Mouse (Mus musculus): ENCODE data around the gene Hrh2. TPM values are rescaled to one million over a fixed set of nuclear protein-coding genes. Genes with fewer than 3 reads are reported as not detected.

Gene Hrh2
- polyA plus RNA-seq, 1 experiment from 2014 or later: not detected

DNA sequence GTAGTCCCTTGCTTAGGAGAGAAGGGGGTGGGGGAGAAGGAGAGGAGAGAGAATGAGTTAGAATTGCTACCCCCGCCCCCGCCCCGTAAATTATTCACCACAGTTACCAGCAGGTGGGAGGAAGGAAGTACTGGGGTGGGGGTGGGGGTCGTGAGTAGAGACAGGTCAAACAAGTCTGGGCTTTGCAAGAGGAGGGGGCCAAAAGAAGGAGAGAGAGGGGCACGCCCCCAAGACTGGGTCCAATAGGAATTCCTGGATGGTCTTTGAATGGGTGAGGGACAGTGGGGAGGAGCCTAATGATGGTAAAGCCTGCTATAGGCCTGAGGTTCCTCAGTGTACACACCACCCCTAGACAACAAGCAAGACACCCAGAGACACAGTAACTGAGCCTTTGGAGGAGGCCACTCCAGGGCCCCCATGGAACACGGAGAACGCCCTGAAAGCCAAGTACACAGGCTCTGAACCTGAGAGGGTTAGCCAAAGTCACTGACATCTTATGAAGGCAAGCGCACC is 66.4 kb downstream of the Hrh2 start:
- H3K27me3 ChIP-seq (ENCODE audit: control insufficient read depth, insufficient read depth, low read length): no peaks in the 10 kb centered on the region
- no peaks in the 10 kb centered on the region for H3K9me3 ChIP-seq (ENCODE audit: control insufficient read depth, low read length)
- no peaks in the 10 kb centered on the region for H3K36me3 ChIP-seq (ENCODE audit: control insufficient read depth, insufficient read depth, low read length)
- WGBS: 40% methylated on average over 8 of the region's 8 CpGs
- H3K4me3 ChIP-seq (ENCODE audit: low read depth, low read length): no peak overlapping the region
- no peak overlapping the region for H3K9ac ChIP-seq (ENCODE audit: low read length)
- H3K4me2 ChIP-seq: no peak overlapping the region
- H3K27ac ChIP-seq (ENCODE audit: low read depth, low read length): no peak overlapping the region
- no peaks in the 10 kb centered on the region; the same call in 1 of the 2 replicates for H3K4me1 ChIP-seq (ENCODE audit: control insufficient read depth, insufficient read depth, low read length)
- no peak for ATAC-seq (ENCODE audit: low FRiP score)
- DNase-seq (ENCODE audit: low spot score, missing footprints): peak; percentile 6

DNA sequence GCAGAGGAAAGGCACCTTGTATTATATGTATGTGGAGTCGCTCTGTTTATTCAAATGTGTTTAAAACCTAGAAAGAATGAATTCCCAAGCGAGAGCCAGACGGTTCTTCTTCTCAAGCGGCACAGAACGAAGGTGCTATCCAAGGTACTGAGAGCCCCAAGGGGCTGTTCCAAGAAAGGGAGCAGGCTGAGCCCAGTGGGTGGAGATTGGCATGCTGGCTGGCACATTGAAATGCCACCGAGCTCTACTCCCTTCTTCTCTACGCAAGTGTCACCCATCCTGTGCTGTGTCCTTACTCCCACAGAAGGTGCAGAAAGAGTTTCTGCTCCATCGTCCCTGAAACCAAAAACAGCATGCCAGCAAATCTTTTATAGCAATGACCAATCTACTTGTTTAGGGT is 68.4 kb downstream of the Hrh2 start:
- DNase-seq (ENCODE audit: low spot score, missing footprints) (peak; percentile 56), ATAC-seq (ENCODE audit: low FRiP score) (no peak)
- Histone ChIP-seq H3K27me3 (ENCODE audit: control insufficient read depth, insufficient read depth, low read length) (no peaks in the 10 kb centered on the region), H3K27ac (ENCODE audit: low read depth, low read length) (no peak overlapping the region), H3K9ac (ENCODE audit: low read length) (no peak overlapping the region), H3K9me3 (ENCODE audit: control insufficient read depth, low read length) (no peaks in the 10 kb centered on the region), H3K4me1 (ENCODE audit: control insufficient read depth, insufficient read depth, low read length) (no peaks in the 10 kb centered on the region; the same call in 1 of the 2 replicates), H3K36me3 (ENCODE audit: control insufficient read depth, insufficient read depth, low read length) (no peaks in the 10 kb centered on the region), H3K4me2 (no peak overlapping the region), H3K4me3 (ENCODE audit: low read depth, low read length) (no peak overlapping the region)
- 34% methylated on average over 8 of the region's 8 CpGs for WGBS

DNA sequence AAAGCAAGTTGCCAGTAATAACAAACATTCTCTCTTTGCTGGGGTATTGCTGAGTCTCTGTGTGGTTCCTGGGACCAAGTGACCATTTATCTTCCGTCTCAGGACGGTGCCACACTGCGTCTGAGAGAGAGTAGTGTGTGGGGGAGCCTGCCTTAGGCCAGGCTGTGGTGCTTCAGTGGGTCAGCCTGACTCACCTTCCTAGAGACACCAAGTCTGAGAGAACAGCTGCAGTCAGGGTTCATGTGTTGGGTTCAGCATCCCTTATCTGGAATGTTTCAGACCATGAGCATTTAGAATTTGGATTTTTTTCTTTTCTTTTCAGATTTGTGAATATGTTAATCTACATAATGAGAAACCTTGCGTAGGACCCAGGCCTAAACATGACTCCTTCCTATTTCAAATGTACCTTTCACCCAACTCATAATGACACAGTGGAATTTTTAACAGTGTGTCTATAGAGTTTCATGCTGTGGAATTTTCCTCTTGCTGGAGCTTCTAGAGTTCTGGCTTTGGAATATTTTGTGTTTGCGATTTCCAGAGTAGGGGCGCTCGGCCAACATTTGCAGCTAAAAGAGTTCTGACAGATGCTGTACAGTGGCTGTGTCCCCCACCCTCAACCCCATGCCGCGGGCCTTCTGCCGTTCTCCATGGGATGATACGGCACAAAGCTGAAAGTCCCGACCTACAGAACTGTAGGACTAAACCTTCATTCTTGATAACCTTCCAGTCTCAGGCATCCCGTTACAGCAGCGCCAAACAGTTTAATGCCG is 71.0 kb downstream of the Hrh2 start:
- DNase-seq (ENCODE audit: low spot score, missing footprints) (peak; percentile 12), ATAC-seq (ENCODE audit: low FRiP score) (no peak)
- no peak overlapping the region for H3K4me2 ChIP-seq
- WGBS: 96% methylated on average over 15 of the region's 15 CpGs
- H3K36me3 ChIP-seq (ENCODE audit: control insufficient read depth, insufficient read depth, low read length): no peaks in the 10 kb centered on the region
- H3K4me3 ChIP-seq (ENCODE audit: low read depth, low read length): no peak overlapping the region
- no peak overlapping the region for H3K27ac ChIP-seq (ENCODE audit: low read depth, low read length)
- H3K9me3 ChIP-seq (ENCODE audit: control insufficient read depth, low read length): no peaks in the 10 kb centered on the region
- H3K27me3 ChIP-seq (ENCODE audit: control insufficient read depth, insufficient read depth, low read length): no peaks in the 10 kb centered on the region
- no peaks in the 10 kb centered on the region; the same call in 1 of the 2 replicates for H3K4me1 ChIP-seq (ENCODE audit: control insufficient read depth, insufficient read depth, low read length)
- no peak overlapping the region for H3K9ac ChIP-seq (ENCODE audit: low read length)

DNA sequence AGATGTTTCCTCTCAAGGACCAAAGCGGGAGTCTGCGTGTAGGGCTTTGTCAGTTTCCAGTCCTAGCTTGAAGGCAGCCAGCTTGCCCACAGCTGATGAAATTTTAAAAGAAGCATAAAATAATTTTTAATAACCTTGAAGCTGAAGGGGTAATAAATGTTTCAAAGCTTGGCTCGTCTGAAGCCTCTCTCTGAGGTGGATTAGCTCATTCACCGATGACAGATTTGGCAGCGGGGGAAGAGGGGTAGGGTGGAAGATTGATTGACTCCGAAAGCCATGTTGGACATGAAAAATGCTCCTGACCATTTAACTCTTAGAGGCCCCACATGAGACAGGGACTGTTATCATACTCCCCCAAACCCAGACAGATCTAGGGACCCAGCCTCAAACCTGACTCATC is 71.7 kb downstream of the Hrh2 start:
- no peaks in the 10 kb centered on the region for H3K27me3 ChIP-seq (ENCODE audit: control insufficient read depth, insufficient read depth, low read length)
- WGBS: 77% methylated on average over 6 of the region's 6 CpGs
- no peak overlapping the region for H3K27ac ChIP-seq (ENCODE audit: low read depth, low read length)
- H3K9me3 ChIP-seq (ENCODE audit: control insufficient read depth, low read length): no peaks in the 10 kb centered on the region
- DNase-seq (ENCODE audit: low spot score, missing footprints) (no peak), ATAC-seq (ENCODE audit: low FRiP score) (no peak)
- H3K4me1 ChIP-seq (ENCODE audit: control insufficient read depth, insufficient read depth, low read length): no peaks in the 10 kb centered on the region; the same call in 1 of the 2 replicates
- no peak overlapping the region for H3K4me3 ChIP-seq (ENCODE audit: low read depth, low read length)
- H3K4me2 ChIP-seq: no peak overlapping the region
- H3K9ac ChIP-seq (ENCODE audit: low read length): no peak overlapping the region
- no peaks in the 10 kb centered on the region for H3K36me3 ChIP-seq (ENCODE audit: control insufficient read depth, insufficient read depth, low read length)

DNA sequence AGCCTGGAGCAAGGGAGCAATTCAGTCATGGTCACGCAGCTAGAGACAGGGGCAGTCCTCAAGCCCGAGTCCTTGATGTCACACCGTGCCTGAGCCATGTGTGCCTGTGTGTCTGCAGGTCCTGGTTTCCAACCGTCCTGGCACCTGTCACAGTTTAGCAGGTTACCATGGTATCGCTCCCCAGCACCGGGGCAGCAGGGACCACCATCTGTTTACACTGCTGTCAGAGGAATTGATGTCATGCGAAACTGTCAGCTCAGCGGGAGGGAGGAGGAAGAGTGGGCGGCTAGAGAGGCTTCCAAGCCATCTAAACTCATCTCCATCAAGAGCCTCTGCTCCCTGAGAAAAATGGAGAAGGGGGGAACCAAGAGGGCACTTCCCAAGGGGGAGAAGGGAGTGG is 74.5 kb downstream of the Hrh2 start:
- Histone ChIP-seq H3K36me3 (ENCODE audit: control insufficient read depth, insufficient read depth, low read length) (no peaks in the 10 kb centered on the region), H3K9ac (ENCODE audit: low read length) (no peak overlapping the region), H3K4me3 (ENCODE audit: low read depth, low read length) (no peak overlapping the region), H3K4me2 (no peak overlapping the region), H3K9me3 (ENCODE audit: control insufficient read depth, low read length) (no peaks in the 10 kb centered on the region), H3K27ac (ENCODE audit: low read depth, low read length) (peak overlapping the region; percentile 31; the same call in 1 of the 2 replicates), H3K27me3 (ENCODE audit: control insufficient read depth, insufficient read depth, low read length) (no peaks in the 10 kb centered on the region), H3K4me1 (ENCODE audit: control insufficient read depth, insufficient read depth, low read length) (no peaks in the 10 kb centered on the region; the same call in 1 of the 2 replicates)
- DNase-seq (ENCODE audit: low spot score, missing footprints) (peak; percentile 88), ATAC-seq (ENCODE audit: low FRiP score) (peak; percentile 71)
- WGBS: 32% methylated on average over 9 of the region's 9 CpGs

DNA sequence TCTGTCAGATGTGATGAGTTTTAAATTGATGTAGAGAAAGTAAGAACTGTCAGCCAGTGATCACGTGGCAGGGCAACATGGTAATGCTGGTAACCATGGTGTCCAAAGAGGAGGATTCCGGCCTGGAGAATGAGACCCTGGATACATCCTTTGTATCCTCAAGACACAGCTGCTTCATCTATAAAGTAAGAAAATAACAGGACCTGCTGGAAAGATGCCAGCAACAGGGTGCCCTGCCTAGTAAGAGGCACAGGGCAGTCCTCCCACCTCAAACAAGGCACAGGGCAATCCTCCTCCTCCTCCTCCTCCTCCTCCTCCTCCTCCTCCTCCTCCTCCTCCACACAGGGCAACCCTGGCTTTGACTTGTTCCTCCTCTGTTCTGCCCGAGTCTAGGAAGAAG is 77.2 kb downstream of the Hrh2 start:
- no peak overlapping the region for H3K4me2 ChIP-seq
- H3K36me3 ChIP-seq (ENCODE audit: control insufficient read depth, insufficient read depth, low read length): no peaks in the 10 kb centered on the region
- no peaks in the 10 kb centered on the region for H3K27me3 ChIP-seq (ENCODE audit: control insufficient read depth, insufficient read depth, low read length)
- no peak overlapping the region for H3K27ac ChIP-seq (ENCODE audit: low read depth, low read length)
- H3K9ac ChIP-seq (ENCODE audit: low read length): no peak overlapping the region
- H3K9me3 ChIP-seq (ENCODE audit: control insufficient read depth, low read length): no peaks in the 10 kb centered on the region
- DNase-seq (ENCODE audit: low spot score, missing footprints): no peak
- no peak for ATAC-seq (ENCODE audit: low FRiP score)
- H3K4me1 ChIP-seq (ENCODE audit: control insufficient read depth, insufficient read depth, low read length): no peaks in the 10 kb centered on the region; the same call in 1 of the 2 replicates
- WGBS: 69% methylated on average over 3 of the region's 3 CpGs
- H3K4me3 ChIP-seq (ENCODE audit: low read depth, low read length): no peak overlapping the region

DNA sequence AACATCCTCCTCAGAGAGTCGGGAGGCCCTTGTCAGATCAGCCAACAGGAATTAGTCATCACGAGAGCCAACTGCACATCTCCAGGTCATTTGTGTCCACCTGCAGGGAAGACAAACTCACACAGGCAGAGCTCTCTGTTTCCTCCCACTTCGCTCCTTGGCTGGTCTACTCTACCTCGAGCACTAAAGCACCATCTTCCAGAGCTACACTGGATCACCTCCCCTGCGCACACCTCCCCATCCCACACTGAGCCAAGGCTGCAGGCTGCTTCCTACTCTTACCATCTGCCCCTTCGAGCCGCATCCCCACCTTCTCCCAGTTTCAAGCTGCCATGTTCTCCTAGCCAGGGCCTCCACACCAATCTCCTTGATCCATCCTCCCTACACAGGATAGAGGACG is 77.7 kb downstream of the Hrh2 start:
- H3K36me3 ChIP-seq (ENCODE audit: control insufficient read depth, insufficient read depth, low read length): no peaks in the 10 kb centered on the region
- no peak overlapping the region for H3K4me2 ChIP-seq
- no peak overlapping the region for H3K4me3 ChIP-seq (ENCODE audit: low read depth, low read length)
- H3K27ac ChIP-seq (ENCODE audit: low read depth, low read length): no peak overlapping the region
- no peaks in the 10 kb centered on the region for H3K4me1 ChIP-seq (ENCODE audit: control insufficient read depth, insufficient read depth, low read length)
- no peak for DNase-seq (ENCODE audit: low spot score, missing footprints)
- no peak overlapping the region for H3K9ac ChIP-seq (ENCODE audit: low read length)
- H3K9me3 ChIP-seq (ENCODE audit: control insufficient read depth, low read length): no peaks in the 10 kb centered on the region
- H3K27me3 ChIP-seq (ENCODE audit: control insufficient read depth, insufficient read depth, low read length): no peaks in the 10 kb centered on the region
- WGBS: 76% methylated on average over 8 of the region's 8 CpGs
- ATAC-seq (ENCODE audit: low FRiP score): no peak

DNA sequence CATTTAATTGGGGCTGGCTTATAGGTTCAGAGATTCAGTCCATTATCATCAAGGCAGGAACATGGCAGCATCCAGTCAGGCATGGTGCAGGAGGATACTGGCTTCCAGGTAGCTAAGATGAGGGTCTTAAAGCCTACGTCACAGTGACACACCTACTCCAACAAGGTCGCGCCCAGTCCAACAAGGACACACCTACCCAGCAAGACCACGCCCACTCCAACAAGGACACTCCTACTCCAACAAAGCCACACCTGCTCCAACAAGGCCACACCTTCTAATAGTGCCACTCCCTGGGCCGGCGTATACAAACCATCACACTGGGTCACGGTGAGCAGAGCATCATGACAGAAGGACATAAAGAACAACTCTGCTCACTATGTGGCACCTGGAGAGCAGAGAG is 80.1 kb downstream of the Hrh2 start:
- H3K4me2 ChIP-seq: no peak overlapping the region
- DNase-seq (ENCODE audit: low spot score, missing footprints) (no peak), ATAC-seq (ENCODE audit: low FRiP score) (no peak)
- no peaks in the 10 kb centered on the region for H3K36me3 ChIP-seq (ENCODE audit: control insufficient read depth, insufficient read depth, low read length)
- 91% methylated on average over 7 of the region's 7 CpGs for WGBS
- no peaks in the 10 kb centered on the region for H3K9me3 ChIP-seq (ENCODE audit: control insufficient read depth, low read length)
- H3K27me3 ChIP-seq (ENCODE audit: control insufficient read depth, insufficient read depth, low read length): no peaks in the 10 kb centered on the region
- H3K4me3 ChIP-seq (ENCODE audit: low read depth, low read length): no peak overlapping the region
- no peaks in the 10 kb centered on the region for H3K4me1 ChIP-seq (ENCODE audit: control insufficient read depth, insufficient read depth, low read length)
- no peak overlapping the region for H3K9ac ChIP-seq (ENCODE audit: low read length)
- H3K27ac ChIP-seq (ENCODE audit: low read depth, low read length): no peak overlapping the region

DNA sequence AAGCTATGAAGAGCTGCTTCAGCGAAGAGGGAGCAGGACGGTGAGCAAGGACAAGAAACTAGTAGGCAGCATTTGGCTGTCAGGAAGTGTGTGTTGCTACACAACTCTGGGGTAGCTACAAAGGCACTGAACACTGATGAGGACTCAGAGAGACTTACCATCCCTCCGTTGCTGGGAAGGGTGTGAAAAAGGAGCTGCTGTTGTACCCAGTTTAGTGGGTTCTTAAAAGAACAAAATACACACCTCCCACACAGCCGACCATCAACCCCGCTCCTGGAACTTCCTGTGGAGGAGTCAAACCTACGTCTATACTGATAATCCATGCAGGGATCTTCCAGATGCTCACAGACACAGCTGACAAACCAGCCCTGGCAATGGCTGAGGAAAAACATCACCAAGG is 85.5 kb downstream of the Hrh2 start:
- no peaks in the 10 kb centered on the region for H3K36me3 ChIP-seq (ENCODE audit: control insufficient read depth, insufficient read depth, low read length)
- DNase-seq (ENCODE audit: low spot score, missing footprints): peak; percentile 61
- H3K27ac ChIP-seq (ENCODE audit: low read depth, low read length): no peak overlapping the region
- H3K4me2 ChIP-seq: no peak overlapping the region
- peaks cover 1% of the 10 kb centered on the region; the same call in 1 of the 2 replicates for H3K4me1 ChIP-seq (ENCODE audit: control insufficient read depth, insufficient read depth, low read length)
- H3K9me3 ChIP-seq (ENCODE audit: control insufficient read depth, low read length): no peaks in the 10 kb centered on the region; the same call in 1 of the 2 replicates
- no peaks in the 10 kb centered on the region; the same call in 1 of the 2 replicates for H3K27me3 ChIP-seq (ENCODE audit: control insufficient read depth, insufficient read depth, low read length)
- WGBS: 92% methylated on average over 6 of the region's 6 CpGs
- ATAC-seq (ENCODE audit: low FRiP score): no peak
- H3K9ac ChIP-seq (ENCODE audit: low read length): no peak overlapping the region
- no peak overlapping the region for H3K4me3 ChIP-seq (ENCODE audit: low read depth, low read length)

All from midbrain, embryonic 11.5 days (tissue).